Mouse (Mus musculus) forebrain, embryonic 14.5 days (tissue): ENCODE data around the gene Nudt1. TPM values are rescaled to one million over a fixed set of nuclear protein-coding genes. Genes with fewer than 3 reads are reported as not detected.
"Not testable (repeated sequence)": the region's sequence is repeated elsewhere in the genome, so short reads cannot be mapped to it uniquely, and the experiment has no call there.

Source experiments
- ATAC-seq: fragments of 200-750 bp; cut with Nextera tagmentation; 2 replicates; pipeline ENCODE4 v1.8.0; 2017; ENCODE audit warnings: mild to moderate bottlenecking, moderate library complexity
- DNase-seq: peaks from one replicate; pipeline ENCODE4 v3.0.0-alpha.2; 2015; ENCODE audit warnings: low spot score
- H3K27ac ChIP-seq: fragments of 300-500 bp; sonication (generic); 2 replicates; pipeline ENCODE4 v1.5.1; 2014; ENCODE audit warnings: low read depth, mild to moderate bottlenecking, control low read depth, low read length, moderate library complexity
- H3K27me3 ChIP-seq: fragments of 300-500 bp; sonication (generic); replicated peaks from 2 replicates; pipeline ENCODE4 v1.6.1; 2014; ENCODE audit warnings: low read length, control low read depth, mixed read lengths; ENCODE audit not compliant: control insufficient read depth, insufficient read depth
- H3K36me3 ChIP-seq: fragments of 300-500 bp; sonication (generic); 2 replicates; pipeline ENCODE4 v1.6.1; 2014; ENCODE audit warnings: low read length, control low read depth; ENCODE audit not compliant: control insufficient read depth, insufficient read depth
- H3K4me1 ChIP-seq: fragments of 300-500 bp; sonication (generic); 2 replicates; pipeline ENCODE4 v1.6.1; 2014; ENCODE audit warnings: antibody characterized with exemption, low read length, control low read depth; ENCODE audit not compliant: control insufficient read depth, insufficient read depth
- H3K4me2 ChIP-seq: fragments of 300-500 bp; sonication (generic); 2 replicates; pipeline ENCODE4 v1.6.1; 2014; ENCODE audit warnings: mild to moderate bottlenecking, control low read depth, low read length
- H3K4me3 ChIP-seq: fragments of 300-500 bp; sonication (generic); 2 replicates; pipeline ENCODE4 v1.5.1; 2014; ENCODE audit warnings: low read depth, low read length, control low read depth
- H3K9ac ChIP-seq: fragments of 300-500 bp; sonication (generic); 2 replicates; pipeline ENCODE4 v1.6.1; 2014; ENCODE audit warnings: mild to moderate bottlenecking, low read length, control low read depth, moderate library complexity
- H3K9me3 ChIP-seq: fragments of 300-500 bp; sonication (generic); replicated peaks from 2 replicates; pipeline ENCODE4 v1.6.1; 2016; ENCODE audit warnings: low read length, control low read depth, mixed read lengths; ENCODE audit not compliant: control insufficient read depth
- WGBS: fragments of 180-500 bp; shearing (Covaris S2); extraction: QIAGEN DNeasy Blood & Tissue Kit; methylation state at CpG from one replicate; pipeline ENCODE4 v1.1.7; 2014; 5-methylcytosine and 5-hydroxymethylcytosine counted together
- polyA plus RNA-seq: library from polyadenylated mRNA; unstranded; fragments of >200 nt; fragmentation: Nextera tagmentation; extraction: Ambion mirVana; gene quantifications from 2 replicates; pipeline ENCODE4 v1.2.1, GENCODE M21; 2014

Nudt1 gene
- polyA plus RNA-seq, 1 experiment from 2014 or later, result 24.5 TPM

GRCm38 (mm10) chr5:140350731-140351497, 29.5 kb downstream of the Nudt1 start:
- H3K36me3 ChIP-seq, result peaks cover 35% of the 10 kb centered on the region

GRCm38 (mm10) chr5:140352352-140352751, 30.9 kb downstream of the Nudt1 start:
- H3K4me3 ChIP-seq, result no peak overlapping the region
- no peaks in the 10 kb centered on the region for H3K27me3 ChIP-seq
- H3K4me1 ChIP-seq, result no peaks in the 10 kb centered on the region
- no peak overlapping the region for H3K27ac ChIP-seq
- no peak overlapping the region for H3K4me2 ChIP-seq
- DNase-seq (no peak), ATAC-seq (no peak)
- H3K9me3 ChIP-seq, result no peaks in the 10 kb centered on the region
- H3K36me3 ChIP-seq, result peaks cover 40% of the 10 kb centered on the region
- H3K9ac ChIP-seq, result no peak overlapping the region
- 93% methylated on average over 6 of the region's 6 CpGs for WGBS

More at GRCm38 (mm10) chr5:140350731-140351497, 29.5 kb downstream of the Nudt1 start:
- WGBS, result 93% methylated on average over 8 of the region's 8 CpGs
- no peaks in the 10 kb centered on the region for H3K4me1 ChIP-seq
- no peaks in the 10 kb centered on the region for H3K9me3 ChIP-seq
- DNase-seq, result no peak
- H3K4me3 ChIP-seq, result no peak overlapping the region
- no peaks in the 10 kb centered on the region for H3K27me3 ChIP-seq
- no peak overlapping the region for H3K9ac ChIP-seq
- H3K4me2 ChIP-seq, result no peak overlapping the region
- no peak for ATAC-seq
- H3K27ac ChIP-seq, result no peak overlapping the region

GRCm38 (mm10) chr5:140355934-140356333, 34.5 kb downstream of the Nudt1 start:
- Histone ChIP-seq H3K36me3 (peaks cover 50% of the 10 kb centered on the region), H3K4me2 (no peak overlapping the region)
- no peak for ATAC-seq

GRCm38 (mm10) chr5:140357466-140357865, 36.0 kb downstream of the Nudt1 start:
- Histone ChIP-seq H3K27me3 (no peaks in the 10 kb centered on the region), H3K4me3 (no peak overlapping the region), H3K4me2 (no peak overlapping the region), H3K9ac (no peak overlapping the region), H3K27ac (no peak overlapping the region), H3K4me1 (no peaks in the 10 kb centered on the region), H3K36me3 (peaks cover 38% of the 10 kb centered on the region), H3K9me3 (no peaks in the 10 kb centered on the region)
- 89% methylated on average over 3 of the region's 3 CpGs for WGBS
- no peak for DNase-seq
- ATAC-seq, result no peak

More at GRCm38 (mm10) chr5:140355934-140356333, 34.5 kb downstream of the Nudt1 start:
- WGBS, result 91% methylated on average over 11 of the region's 11 CpGs
- no peaks in the 10 kb centered on the region for H3K4me1 ChIP-seq
- H3K9me3 ChIP-seq, result no peaks in the 10 kb centered on the region
- H3K4me3 ChIP-seq, result no peak overlapping the region
- DNase-seq, result no peak
- no peaks in the 10 kb centered on the region for H3K27me3 ChIP-seq
- no peak overlapping the region for H3K9ac ChIP-seq
- H3K27ac ChIP-seq, result no peak overlapping the region

GRCm38 (mm10) chr5:140359930-140360674, 38.6 kb downstream of the Nudt1 start:
- H3K4me3 ChIP-seq, result no peak overlapping the region
- H3K4me2 ChIP-seq, result no peak overlapping the region
- ATAC-seq, result no peak
- H3K9me3 ChIP-seq, result no peaks in the 10 kb centered on the region
- H3K9ac ChIP-seq, result no peak overlapping the region
- DNase-seq, result no peak
- H3K4me1 ChIP-seq, result no peaks in the 10 kb centered on the region
- 72% methylated on average over 14 of the region's 14 CpGs for WGBS
- no peak overlapping the region for H3K27ac ChIP-seq
- H3K36me3 ChIP-seq, result peaks cover 15% of the 10 kb centered on the region; the same call in 1 of the 2 replicates
- H3K27me3 ChIP-seq, result no peaks in the 10 kb centered on the region

GRCm38 (mm10) chr5:140364415-140364814, 43.0 kb downstream of the Nudt1 start:
- DNase-seq (no peak), ATAC-seq (no peak)
- no peaks in the 10 kb centered on the region for H3K9me3 ChIP-seq
- no peaks in the 10 kb centered on the region for H3K4me1 ChIP-seq
- no peaks in the 10 kb centered on the region for H3K27me3 ChIP-seq
- H3K4me2 ChIP-seq, result no peak overlapping the region
- H3K9ac ChIP-seq, result no peak overlapping the region
- no peak overlapping the region for H3K27ac ChIP-seq
- H3K36me3 ChIP-seq, result 0 out of 2 replicates have a peak, but pooled peaks cover under 1% of the 10 kb centered on the region
- 97% methylated on average over 5 of the region's 5 CpGs for WGBS
- H3K4me3 ChIP-seq, result no peak overlapping the region

GRCm38 (mm10) chr5:140368126-140368525, 46.7 kb downstream of the Nudt1 start:
- not testable (repeated sequence) for H3K9ac ChIP-seq, DNase-seq, H3K9me3 ChIP-seq, H3K4me1 ChIP-seq, H3K4me3 ChIP-seq, H3K36me3 ChIP-seq, H3K27ac ChIP-seq, H3K4me2 ChIP-seq, ATAC-seq, H3K27me3 ChIP-seq
- 90% methylated on average over 2 of the region's 2 CpGs for WGBS

GRCm38 (mm10) chr5:140368926-140369325, 47.5 kb downstream of the Nudt1 start:
- 95% methylated on average over 4 of the region's 4 CpGs for WGBS
- no peak overlapping the region for H3K4me2 ChIP-seq
- no peaks in the 10 kb centered on the region for H3K9me3 ChIP-seq
- DNase-seq (no peak), ATAC-seq (no peak)
- no peak overlapping the region for H3K4me3 ChIP-seq
- H3K9ac ChIP-seq, result no peak overlapping the region
- no peak overlapping the region for H3K27ac ChIP-seq
- H3K4me1 ChIP-seq, result no peaks in the 10 kb centered on the region
- no peaks in the 10 kb centered on the region for H3K36me3 ChIP-seq
- H3K27me3 ChIP-seq, result no peaks in the 10 kb centered on the region

GRCm38 (mm10) chr5:140369466-140369865, 48.0 kb downstream of the Nudt1 start:
- DNase-seq, result no peak
- Histone ChIP-seq H3K4me1 (no peaks in the 10 kb centered on the region), H3K4me2 (no peak overlapping the region), H3K27me3 (no peaks in the 10 kb centered on the region), H3K36me3 (no peaks in the 10 kb centered on the region), H3K4me3 (no peak overlapping the region), H3K27ac (no peak overlapping the region), H3K9ac (no peak overlapping the region), H3K9me3 (no peaks in the 10 kb centered on the region)
- no peak for ATAC-seq
- whole genome bisulfite sequencing, result 90% methylated on average over 2 of the region's 2 CpGs
